8 mouse cellular contexts compared by ENCODE assay signal in the genomic region with DNA sequence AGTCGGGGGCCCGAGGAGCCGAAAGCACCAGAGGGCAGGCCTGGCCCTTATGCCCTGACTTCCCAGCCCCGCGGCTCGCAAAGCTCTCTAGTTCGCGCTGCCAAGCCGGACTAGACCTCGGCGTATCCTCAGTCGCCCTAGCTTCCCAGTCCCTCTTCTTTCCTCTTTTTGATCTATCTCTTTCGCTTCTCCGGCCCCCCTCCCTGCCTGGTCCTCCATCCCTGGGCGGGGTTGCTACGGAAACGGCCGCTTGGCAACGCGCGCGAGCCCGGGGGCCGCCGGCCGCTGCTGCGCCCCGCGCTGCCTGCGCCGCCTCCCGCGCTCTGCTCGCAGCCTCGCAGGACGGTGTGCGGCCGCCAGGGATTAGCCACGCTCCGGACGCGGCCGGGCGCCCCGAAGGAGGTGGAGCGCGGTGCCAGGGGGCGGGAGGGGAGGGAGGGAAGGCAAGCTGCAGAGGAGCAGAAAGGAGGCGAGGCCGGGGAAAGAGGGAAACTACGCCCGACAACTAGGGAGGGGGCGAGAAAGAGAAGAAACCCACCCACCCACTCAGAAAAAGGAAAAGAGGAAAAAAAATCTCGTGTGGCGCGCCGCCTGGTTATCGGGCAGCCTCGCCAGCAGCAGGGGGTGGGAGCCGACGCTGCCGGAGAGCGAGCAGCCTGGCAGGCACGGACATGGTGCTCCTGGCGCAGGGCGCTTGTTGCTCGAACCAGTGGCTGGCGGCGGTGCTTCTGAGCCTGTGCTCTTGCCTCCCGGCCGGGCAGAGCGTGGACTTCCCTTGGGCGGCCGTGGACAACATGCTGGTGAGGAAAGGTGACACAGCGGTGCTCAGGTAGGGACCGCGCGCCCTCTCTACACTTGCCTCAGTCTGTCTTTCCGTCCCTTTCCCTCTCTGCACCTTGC. TPM values are rescaled to one million over a fixed set of nuclear protein-coding genes. Genes with fewer than 3 reads are reported as not detected.
DNase-seq lines count a peak whose midpoint lies in the region; ATAC-seq and TF ChIP-seq lines count a peak whose summit lies in the region.

A gene (plus strand): TSS at position 271 of the 900 bp plus-strand sequence.

- intact Hi-C loops in left cerebral cortex, postnatal 4 days (cut with DNase I), result loop anchor here (5.0 to 10.0 kb wide), 5 partner anchors 543 to 1907 kb away; no protein-coding TSS in a partner anchor

- TF ChIP-seq CTCF in intestine, postnatal 0 days (IDR thresholded peaks at IDR 0.05; ENCODE audit: low read depth), result no peak
- no peak for TF ChIP-seq CTCF in small intestine, adult 2 months (IDR thresholded peaks at IDR 0.05; ENCODE audit: extremely low read depth, insufficient read length, insufficient replicate concordance, low read depth, low read length)

- H3K27ac ChIP-seq in embryonic facial prominence, embryonic 10.5 days (replicated peaks), result peak within 1 kb of the TSS; percentile 89
- H3K27ac ChIP-seq in intestine, postnatal 0 days (ENCODE audit: low read depth, low read length), result no peak within 1 kb of the TSS
- peak within 1 kb of the TSS; percentile 69 for H3K27ac ChIP-seq in midbrain, embryonic 11.5 days (ENCODE audit: low read depth, low read length)
- peak within 1 kb of the TSS; percentile 69 for H3K27ac ChIP-seq in small intestine, adult 2 months (ENCODE audit: insufficient read depth, low read depth, low read length)

- ATAC-seq in granulocyte monocyte progenitor cell, adult 5-6 weeks (replicated peaks; ENCODE audit: poor library complexity, severe bottlenecking), result peak; percentile 52
- ATAC-seq in intestine, postnatal 0 days, result peak; percentile 36; the same call in 1 of the 2 replicates
- ATAC-seq in midbrain, embryonic 11.5 days (ENCODE audit: low FRiP score), result peak; percentile 92

- peaks cover 25% of the 10 kb centered on the region for H3K4me1 ChIP-seq in embryonic facial prominence, embryonic 10.5 days
- H3K4me1 ChIP-seq in intestine, postnatal 0 days (replicated peaks; ENCODE audit: control insufficient read depth, insufficient read depth, low read length), result no peaks in the 10 kb centered on the region
- H3K4me1 ChIP-seq in midbrain, embryonic 11.5 days (ENCODE audit: control insufficient read depth, insufficient read depth, low read length), result peaks cover 11% of the 10 kb centered on the region
- no peaks in the 10 kb centered on the region for H3K4me1 ChIP-seq in small intestine, adult 2 months (ENCODE audit: control insufficient read depth, insufficient read depth, insufficient read length, low read length)

- TF ChIP-seq POLR2A in small intestine, adult 2 months (IDR thresholded peaks at IDR 0.05; ENCODE audit: low read depth, low read length), result no peak

- under 1% methylated on average over 79 of the region's 79 CpGs for WGBS in embryonic facial prominence, embryonic 10.5 days
- under 1% methylated on average over 76 of the region's 79 CpGs for WGBS in intestine, postnatal 0 days
- under 1% methylated on average over 76 of the region's 79 CpGs for WGBS in midbrain, embryonic 11.5 days
- WGBS in small intestine, adult 2 months, result 2% methylated on average over 79 of the region's 79 CpGs

- H3K36me3 ChIP-seq in embryonic facial prominence, embryonic 10.5 days (replicated peaks), result no peaks in the 10 kb centered on the region
- H3K36me3 ChIP-seq in intestine, postnatal 0 days (ENCODE audit: control insufficient read depth, insufficient read depth), result no peaks in the 10 kb centered on the region
- H3K36me3 ChIP-seq in midbrain, embryonic 11.5 days (ENCODE audit: control insufficient read depth, insufficient read depth, low read length), result no peaks in the 10 kb centered on the region
- H3K36me3 ChIP-seq in small intestine, adult 2 months (ENCODE audit: control insufficient read depth, insufficient read depth, low read length), result no peaks in the 10 kb centered on the region

- H3K4me2 ChIP-seq in intestine, postnatal 0 days (replicated peaks; ENCODE audit: low read depth), result peak within 1 kb of the TSS; percentile 79
- peak within 1 kb of the TSS; percentile 60 for H3K4me2 ChIP-seq in midbrain, embryonic 11.5 days

- no peaks in the 10 kb centered on the region for H3K9me3 ChIP-seq in embryonic facial prominence, embryonic 10.5 days
- H3K9me3 ChIP-seq in intestine, postnatal 0 days (ENCODE audit: control insufficient read depth), result no peaks in the 10 kb centered on the region
- H3K9me3 ChIP-seq in midbrain, embryonic 11.5 days (ENCODE audit: control insufficient read depth, low read length), result no peaks in the 10 kb centered on the region

- H3K27me3 ChIP-seq in embryonic facial prominence, embryonic 10.5 days (replicated peaks; ENCODE audit: low read depth, poor library complexity, severe bottlenecking), result peaks cover 65% of the 10 kb centered on the region
- peaks cover 34% of the 10 kb centered on the region for H3K27me3 ChIP-seq in intestine, postnatal 0 days (replicated peaks; ENCODE audit: control insufficient read depth, insufficient read depth, low read length)
- H3K27me3 ChIP-seq in midbrain, embryonic 11.5 days (ENCODE audit: control insufficient read depth, insufficient read depth, low read length), result no peaks in the 10 kb centered on the region; the same call in 1 of the 2 replicates
- H3K27me3 ChIP-seq in small intestine, adult 2 months (ENCODE audit: control insufficient read depth, insufficient read depth, low read length), result peaks cover 3% of the 10 kb centered on the region; the same call in 1 of the 2 replicates

- no peak within 1 kb of the TSS; the same call in 1 of the 2 replicates for H3K9ac ChIP-seq in intestine, postnatal 0 days (ENCODE audit: low read depth, low read length)
- H3K9ac ChIP-seq in midbrain, embryonic 11.5 days (ENCODE audit: low read length), result peak within 1 kb of the TSS; percentile 64

- peak within 1 kb of the TSS; percentile 76 for H3K4me3 ChIP-seq in embryonic facial prominence, embryonic 10.5 days
- peak within 1 kb of the TSS; percentile 45 for H3K4me3 ChIP-seq in intestine, postnatal 0 days (ENCODE audit: low read depth, low read length)
- peak within 1 kb of the TSS; percentile 47 for H3K4me3 ChIP-seq in midbrain, embryonic 11.5 days (ENCODE audit: low read depth, low read length)
- H3K4me3 ChIP-seq in small intestine, adult 2 months (ENCODE audit: low read depth, low read length), result peak within 1 kb of the TSS; percentile 64

- DNase-seq in adrenal gland, postnatal 4 days (ENCODE audit: low spot score in 2 of 2), result peak; percentile 13 to 39
- DNase-seq in embryonic facial prominence, embryonic 10.5 days (ENCODE audit: low spot score), result peak; percentile 84
- DNase-seq in left cerebral cortex, postnatal 4 days, result peak; percentile 85
- DNase-seq in midbrain, embryonic 11.5 days (ENCODE audit: low spot score, missing footprints), result peak; percentile 97
- DNase-seq in thymus, postnatal 14 days, result no peak

RNA-seq across cellular contexts. Expression of the gene that starts here (rescaled TPM):
- total RNA-seq in adrenal gland, postnatal 4 days (2021), result 10 to 100 TPM; 10.5 to 11.5 TPM
- 2.7 and 3.6 TPM in 2 replicates for polyA plus RNA-seq in embryonic facial prominence, embryonic 10.5 days (2016; fragmentation: Nextera tagmentation; extraction: Ambion mirVana)
- not detected in 2 replicates for total RNA-seq in granulocyte monocyte progenitor cell, adult 5-6 weeks (2014; fragmentation: Nextera tagmentation)
- not detected in 2 replicates for total RNA-seq in granulocyte monocyte progenitor cell, adult 5-6 weeks (2017)
- 1.2 and 2.0 TPM in 2 replicates for polyA plus RNA-seq in intestine, postnatal 0 days (2015; fragmentation: Nextera tagmentation; extraction: Ambion mirVana)
- total RNA-seq in left cerebral cortex, postnatal 4 days (2021), result 100 to 1,000 TPM; 228 to 264 TPM
- 4.1 and 4.4 TPM in 2 replicates for polyA plus RNA-seq in midbrain, embryonic 11.5 days (2014; fragmentation: Nextera tagmentation; extraction: Ambion mirVana)
- polyA plus RNA-seq in small intestine, adult 2 months (2012; rRNA removed), result 0.24 and 0.35 TPM in 2 replicates

Comparison
In these comparisons a context has a peak if more than half of its experiments do, and no peak if none do; other contexts are left out.
1. RNA of the gene that starts here (total RNA-seq): 228 to 264 TPM in left cerebral cortex, postnatal 4 days; 10.5 to 11.5 TPM in adrenal gland, postnatal 4 days and not detected in granulocyte monocyte progenitor cell, adult 5-6 weeks; every median in the first group is over 10 times any median in the second.
2. Peak in ATAC-seq in granulocyte monocyte progenitor cell, adult 5-6 weeks; RNA of the gene not detected or under 1 TPM.
3. ATAC-seq: peak in every context shown above with its lines; median percentile 92 in midbrain, embryonic 11.5 days; 52 in granulocyte monocyte progenitor cell, adult 5-6 weeks; 36 in intestine, postnatal 0 days.
4. Peak in every context shown above with its lines, with median percentiles within 50 percentile points of each other: H3K4me3 ChIP-seq.